Mouse (Mus musculus) CH12.LX (cell line): ENCODE measurements around the gene Ube2v1. TPM values are rescaled to one million over a fixed set of nuclear protein-coding genes. Genes with fewer than 3 reads are reported as not detected.

Experiments used
- DNase-seq: peaks from one replicate; pipeline ENCODE4 v3.0.0-alpha.2; 2013; ENCODE audit errors: extremely low read depth
- H3K27ac ChIP-seq: 2 replicates; pipeline ENCODE4 v1.5.1; 2012; ENCODE audit warnings: low read depth, mild to moderate bottlenecking, control low read depth, moderate library complexity; ENCODE audit not compliant: insufficient read depth
- H3K27me3 ChIP-seq: replicated peaks from 2 replicates; pipeline ENCODE3; 2012; ENCODE audit warnings: inconsistent platforms
- H3K36me3 ChIP-seq, 2 experiments: replicated peaks in 1 of 2; 2 replicates each; pipeline versions ENCODE3 to v1.6.1; 2012; ENCODE audit warnings: inconsistent platforms in 1 of 2, low read length in 1 of 2, mild to moderate bottlenecking in 1 of 2, mixed read lengths in 1 of 2, moderate library complexity in 1 of 2; ENCODE audit not compliant: control insufficient read depth in 1 of 2, insufficient read depth in 1 of 2
- H3K4me1 ChIP-seq, 2 experiments: 2 replicates each; pipeline ENCODE4 v1.6.1; 2012; ENCODE audit warnings: inconsistent platforms in 1 of 2, moderate library complexity in 1 of 2; ENCODE audit not compliant: insufficient read depth in 2 of 2, control insufficient read depth in 1 of 2
- H3K4me2 ChIP-seq: 2 replicates; pipeline ENCODE4 v1.6.1; 2012; ENCODE audit warnings: low read depth, mild to moderate bottlenecking, control low read depth; ENCODE audit not compliant: poor library complexity, insufficient read depth, severe bottlenecking
- H3K4me3 ChIP-seq, 3 experiments: fragments of 150-350 bp in 1 of 3; sonication (generic) in 1 of 3; replicated peaks in 1 of 3; 2 replicates each; pipeline versions ENCODE3 to v1.5.1; 2011 to 2012; ENCODE audit warnings: low read depth in 2 of 3, low read length in 2 of 3, mild to moderate bottlenecking in 2 of 3, moderate library complexity in 2 of 3, control low read depth in 1 of 3, improper control_type of control experiment in 1 of 3, inconsistent platforms in 1 of 3, mixed read lengths in 1 of 3; ENCODE audit not compliant: poor library complexity in 1 of 3
- H3K79me2 ChIP-seq: replicated peaks from 2 replicates; pipeline ENCODE4 v1.6.1; 2012; ENCODE audit warnings: mild to moderate bottlenecking, moderate library complexity; ENCODE audit not compliant: control insufficient read depth, poor library complexity, insufficient read depth, severe bottlenecking; ENCODE audit errors: extremely low read depth
- H3K9ac ChIP-seq: 2 replicates; pipeline ENCODE4 v1.6.1; 2012; ENCODE audit warnings: low read depth, mild to moderate bottlenecking, control low read depth, moderate library complexity; ENCODE audit not compliant: insufficient read depth
- H3K9me3 ChIP-seq: replicated peaks from 2 replicates; pipeline ENCODE3; 2012; ENCODE audit warnings: low read length, inconsistent platforms, mixed read lengths
- CHD2 ChIP-seq: IDR thresholded peaks from 2 replicates; pipeline ENCODE4 v1.6.1; 2011; ENCODE audit warnings: low read length, improper control_type of control experiment
- EP300 ChIP-seq: IDR thresholded peaks from 2 replicates; pipeline ENCODE4 v1.6.1; 2011; ENCODE audit warnings: low read length, improper control_type of control experiment
- JUND ChIP-seq: conservative IDR thresholded peaks from 2 replicates; pipeline ENCODE4 v1.6.1; 2011; ENCODE audit warnings: low read depth, low read length, improper control_type of control experiment
- MXI1 ChIP-seq: IDR thresholded peaks from 2 replicates; pipeline ENCODE4 v1.6.1; 2011; ENCODE audit warnings: mild to moderate bottlenecking, low read depth, low read length, improper control_type of control experiment
- MYC ChIP-seq: IDR thresholded peaks from 2 replicates; pipeline ENCODE4 v1.6.1; 2011; ENCODE audit warnings: low read depth, mild to moderate bottlenecking, improper control_type of control experiment, low read length
- POLR2AphosphoS2 ChIP-seq: IDR thresholded peaks from 2 replicates; pipeline ENCODE4 v1.6.1; 2011; ENCODE audit warnings: low read depth, low read length, improper control_type of control experiment
- RCOR1 ChIP-seq: conservative IDR thresholded peaks from 2 replicates; pipeline ENCODE4 v1.6.1; 2012; ENCODE audit warnings: low read depth, mild to moderate bottlenecking, inconsistent platforms, low read length, improper control_type of control experiment
- UBTF ChIP-seq: IDR thresholded peaks from 2 replicates; pipeline ENCODE4 v1.6.1; 2012; ENCODE audit warnings: low read depth, mild to moderate bottlenecking, inconsistent platforms, low read length, improper control_type of control experiment, moderate library complexity
- USF1 ChIP-seq: IDR thresholded peaks from 2 replicates; pipeline ENCODE4 v1.6.1; 2014; ENCODE audit warnings: low read depth, mild to moderate bottlenecking, inconsistent platforms, low read length, improper control_type of control experiment
- ZC3H11A ChIP-seq: IDR thresholded peaks from 2 replicates; pipeline ENCODE4 v1.6.1; 2012; ENCODE audit warnings: low read depth, mild to moderate bottlenecking, inconsistent platforms, low read length, improper control_type of control experiment
- dilution Hi-C: fragments of 300-500 bp; cut with MboI; formaldehyde crosslinking; loops from 2 replicates; pipeline ENCODE4 v1.14.3; 2020; ENCODE audit warnings: low sequenced_read_pairs; ENCODE audit not compliant: extremely low pct_unique_long_range_greater_than_20kb, extremely low pct_ligation_motif_present
- in situ Hi-C: fragments of 300-500 bp; cut with MboI; formaldehyde crosslinking; loops from 3 replicates; pipeline ENCODE4 v1.14.3; 2019; ENCODE audit warnings: low sequenced_read_pairs, low pct_ligation_motif_present, low pct_unique_long_range_greater_than_20kb, mixed read lengths
- polyA plus RNA-seq: library from polyadenylated mRNA; unstranded; fragments of >175 nt; gene quantifications from 2 replicates; pipeline ENCODE4 v1.2.1, GENCODE M21; 2012; ENCODE audit warnings: low read depth; ENCODE audit not compliant: insufficient read length
- total RNA-seq, 2 experiments: library from RNA; depleted of rRNA; stranded (reverse); fragments of 300-350 nt in 1 of 2; fragments of >200 nt in 1 of 2; gene quantifications; 2 replicates each; pipeline ENCODE4 v1.2.3; 2012 to 2014

The Ube2v1 gene
- total and polyA plus RNA-seq, 3 experiments, result 92.8 to 184 (median 126) TPM

GRCm38 (mm10) chr2:167583161-167583952, 48.5 kb downstream of the Ube2v1 start:
- Histone ChIP-seq H3K9ac (no peak overlapping the region), H3K4me2 (no peak overlapping the region), H3K27ac (no peak overlapping the region), H3K27me3 (no peaks in the 10 kb centered on the region), H3K36me3 (peaks cover 4 to 37% of the 10 kb centered on the region in 2 experiments), H3K4me1 (peaks cover 30 to 73% of the 10 kb centered on the region in 2 experiments), H3K9me3 (peaks cover 2% of the 10 kb centered on the region), H3K4me3 (no peak overlapping the region), H3K79me2 (no peaks in the 10 kb centered on the region)
- dilution Hi-C loops (no loop called here), in situ Hi-C loops (no loop called here)
- TF ChIP-seq POLR2AphosphoS2 (no peak), CHD2 (0 out of 2 replicates have a peak, but pooled peaks have one; percentile 22), ZC3H11A (no peak)
- DNase-seq, result no peak

- Histone ChIP-seq H3K4me3 (no peak overlapping the region), H3K9me3 (no peaks in the 10 kb centered on the region)
Measured at GRCm38 (mm10) chr2:167578521-167578920, 53.4 kb downstream of the Ube2v1 start.

GRCm38 (mm10) chr2:167577186-167577785, 54.6 kb downstream of the Ube2v1 start:
- no peak for TF ChIP-seq MYC
- TF ChIP-seq UBTF, result no peak
- no peak for TF ChIP-seq JUND
- no peak for TF ChIP-seq EP300
- no peak for TF ChIP-seq RCOR1
- TF ChIP-seq CHD2, result no peak
- TF ChIP-seq MXI1, result no peak
- TF ChIP-seq, all 38 proteins: peak for 0
- Histone ChIP-seq H3K9me3 (no peaks in the 10 kb centered on the region), H3K4me3 (no peak overlapping the region), H3K27me3 (no peaks in the 10 kb centered on the region), H3K9ac (no peak overlapping the region), H3K4me2 (no peak overlapping the region), H3K4me1 (peaks cover 12 to 55% of the 10 kb centered on the region in 2 experiments), H3K79me2 (no peaks in the 10 kb centered on the region), H3K36me3 (peaks cover 19 to 65% of the 10 kb centered on the region in 2 experiments), H3K27ac (no peak overlapping the region)
- in situ Hi-C loops (no loop called here), dilution Hi-C loops (no loop called here)
- DNase-seq, result no peak

More at GRCm38 (mm10) chr2:167578521-167578920, 53.4 kb downstream of the Ube2v1 start:
- peaks cover 22 to 61% of the 10 kb centered on the region in 2 experiments for H3K4me1 ChIP-seq
- no peaks in the 10 kb centered on the region for H3K79me2 ChIP-seq
- in situ Hi-C loops (no loop called here), dilution Hi-C loops (no loop called here)
- H3K9ac ChIP-seq, result no peak overlapping the region
- no peaks in the 10 kb centered on the region for H3K27me3 ChIP-seq
- peaks cover 21 to 65% of the 10 kb centered on the region in 2 experiments for H3K36me3 ChIP-seq
- no peak overlapping the region for H3K4me2 ChIP-seq
- no peak overlapping the region for H3K27ac ChIP-seq
- peak; percentile 72 for DNase-seq
- TF ChIP-seq USF1, result no peak
- TF ChIP-seq, all 38 proteins: peak for 0
